Mouse (Mus musculus) mesoderm, embryonic 11.5 days (tissue): ENCODE data around the gene Alpk1.

Experiments
- DNase-seq: peaks from one replicate; pipeline ENCODE4 v3.0.0-alpha.2; 2012; ENCODE audit warnings: low read depth, low spot score

Alpk1 gene

DNA sequence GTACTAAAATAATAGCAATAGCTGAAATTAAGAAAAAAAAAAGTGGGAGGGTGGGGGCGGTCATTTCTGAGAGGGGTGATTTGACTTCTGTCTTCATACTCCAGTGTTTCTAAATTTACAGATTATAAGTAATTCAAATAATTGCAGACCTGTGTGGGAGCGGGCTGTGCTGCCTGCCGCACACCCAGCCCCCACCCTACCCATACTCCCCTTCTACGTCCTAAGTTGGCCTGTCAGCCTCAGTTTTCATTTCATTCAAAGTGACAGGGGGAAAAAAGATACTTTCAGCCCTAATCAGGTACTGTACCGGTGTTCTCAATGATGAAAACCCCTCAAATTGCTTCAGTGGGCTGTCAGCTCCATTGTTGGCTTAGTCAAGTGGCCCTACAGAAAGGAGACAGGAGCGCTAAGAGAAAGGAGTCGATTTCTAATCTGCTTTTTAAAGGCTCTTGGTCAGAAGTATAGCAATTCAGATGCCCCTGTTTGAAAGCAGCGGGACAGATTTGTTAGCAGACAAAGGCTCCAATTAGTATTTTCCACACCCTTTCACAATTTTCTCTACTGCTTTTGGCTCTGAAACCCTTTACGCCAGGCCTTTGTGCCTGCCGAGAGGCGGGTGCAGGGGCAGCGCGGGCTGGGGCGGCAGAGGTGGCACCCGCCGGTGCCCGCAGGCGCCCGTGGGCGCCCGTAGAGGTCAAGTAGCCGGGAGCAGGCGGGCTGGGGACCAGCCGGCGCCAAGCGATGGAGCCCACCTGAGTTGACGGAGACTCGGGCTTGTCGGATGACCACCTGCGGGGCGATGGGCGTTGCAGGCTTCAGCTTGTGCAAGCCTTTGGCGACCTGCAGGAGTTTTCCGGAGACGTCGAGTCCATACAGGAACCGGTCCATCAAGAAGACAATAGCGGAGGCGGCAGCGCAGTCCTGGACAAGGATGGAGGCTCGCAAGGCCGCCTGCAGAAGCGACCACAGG, 85.2 kb downstream of the Alpk1 start:
- no peak for DNase-seq

DNA sequence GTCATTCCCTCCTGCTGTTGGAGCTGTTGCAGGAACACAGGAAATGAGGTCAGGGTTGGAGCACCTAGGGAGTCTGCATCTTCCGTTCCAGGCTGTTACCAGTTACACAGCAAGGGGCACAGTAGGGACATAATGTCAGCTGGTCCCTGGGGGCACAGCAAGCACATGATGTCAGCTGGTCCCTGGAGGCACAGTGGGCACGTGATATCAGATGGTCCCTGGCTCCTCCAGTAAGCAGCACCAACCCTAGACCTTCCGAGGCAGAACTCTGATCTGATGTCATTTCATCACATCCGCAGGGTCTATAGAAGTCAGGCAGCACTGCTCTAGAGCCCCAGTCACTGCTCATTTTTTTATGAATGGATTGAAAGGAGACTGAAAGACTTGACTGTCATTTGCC, 89.1 kb downstream of the Alpk1 start:
- no peak for DNase-seq

DNA sequence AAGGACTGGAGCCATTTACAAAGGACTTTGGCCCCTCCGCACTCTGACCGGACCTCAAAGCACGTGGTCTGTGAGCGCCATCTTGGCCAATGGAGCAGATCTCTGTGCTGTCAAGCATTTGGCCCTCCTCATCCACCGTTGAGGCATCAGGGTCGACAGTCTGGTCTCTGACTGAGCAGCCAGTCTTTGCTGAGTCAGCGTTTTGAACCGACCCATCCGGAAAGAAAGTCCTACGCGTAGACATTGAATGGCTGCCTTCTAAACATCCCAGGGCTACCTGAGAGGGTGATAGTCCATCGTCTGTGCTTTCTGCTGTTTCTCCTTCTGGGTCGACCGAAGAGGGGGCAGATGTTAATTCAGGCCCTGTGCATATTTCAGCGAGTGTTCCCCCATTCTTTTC, 100.6 kb downstream of the Alpk1 start:
- DNase-seq: no peak

DNA sequence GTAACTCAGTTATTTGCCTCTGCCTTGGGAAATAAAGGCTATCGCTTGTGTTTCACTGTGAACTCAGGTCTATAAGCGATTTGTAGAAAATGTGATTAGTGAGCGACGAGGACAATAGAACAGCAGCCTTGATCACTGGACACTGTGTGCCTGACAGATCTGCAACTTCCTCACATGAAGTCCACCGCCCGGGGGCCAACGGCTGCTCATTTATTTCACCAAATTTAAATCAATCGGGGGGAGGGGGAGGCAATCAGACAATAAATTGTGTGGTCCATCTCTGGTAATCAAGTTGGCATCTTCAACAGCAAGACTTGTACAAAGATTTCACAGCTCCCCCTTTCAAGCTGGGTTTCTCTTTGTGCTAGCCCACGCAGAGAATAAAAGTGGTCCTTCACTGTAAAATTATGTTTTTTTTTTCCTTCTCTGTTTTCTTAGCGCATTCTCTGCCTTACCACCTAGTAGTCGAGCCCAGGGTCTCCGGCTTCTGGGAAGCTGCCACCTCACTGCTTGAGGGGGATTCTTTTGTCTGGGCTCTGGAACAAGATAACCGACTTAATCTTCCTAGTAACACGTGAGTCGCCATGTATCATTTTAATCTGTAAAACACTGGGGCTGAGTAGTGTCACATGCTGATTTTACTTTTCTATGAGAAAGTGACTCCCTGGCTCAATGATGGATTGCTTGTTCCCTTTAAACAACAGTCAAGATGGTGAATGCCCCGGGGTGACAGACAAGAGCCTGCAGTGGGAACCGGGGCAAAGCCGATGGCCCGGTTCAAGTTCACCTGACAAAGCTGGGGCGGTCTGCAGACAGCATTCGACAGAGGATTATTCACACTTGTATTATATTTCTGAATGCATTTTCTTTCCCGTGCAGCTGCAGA, 118.4 kb downstream of the Alpk1 start:
- DNase-seq: peak; percentile 48

DNA sequence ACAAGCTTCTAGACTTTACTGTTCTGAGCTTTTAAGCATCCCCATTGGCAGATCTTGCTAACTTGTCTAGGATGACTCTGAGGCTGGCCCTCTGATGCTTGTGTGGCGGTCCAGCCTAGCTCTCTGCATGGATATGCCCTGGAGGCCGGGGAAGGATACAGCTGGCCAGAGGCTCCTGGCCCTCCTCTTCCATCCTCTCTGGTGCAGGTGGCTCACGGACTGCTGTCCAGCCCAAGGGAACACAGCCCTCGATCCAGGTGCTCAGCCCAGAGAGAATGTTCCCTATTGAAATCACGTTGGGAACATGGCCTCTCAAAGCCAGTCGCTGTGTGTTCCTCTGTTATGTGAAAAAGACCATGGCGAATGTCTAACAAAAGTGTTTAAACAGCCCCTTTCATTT, 119.6 kb downstream of the Alpk1 start:
- DNase-seq: peak; percentile 34

DNA sequence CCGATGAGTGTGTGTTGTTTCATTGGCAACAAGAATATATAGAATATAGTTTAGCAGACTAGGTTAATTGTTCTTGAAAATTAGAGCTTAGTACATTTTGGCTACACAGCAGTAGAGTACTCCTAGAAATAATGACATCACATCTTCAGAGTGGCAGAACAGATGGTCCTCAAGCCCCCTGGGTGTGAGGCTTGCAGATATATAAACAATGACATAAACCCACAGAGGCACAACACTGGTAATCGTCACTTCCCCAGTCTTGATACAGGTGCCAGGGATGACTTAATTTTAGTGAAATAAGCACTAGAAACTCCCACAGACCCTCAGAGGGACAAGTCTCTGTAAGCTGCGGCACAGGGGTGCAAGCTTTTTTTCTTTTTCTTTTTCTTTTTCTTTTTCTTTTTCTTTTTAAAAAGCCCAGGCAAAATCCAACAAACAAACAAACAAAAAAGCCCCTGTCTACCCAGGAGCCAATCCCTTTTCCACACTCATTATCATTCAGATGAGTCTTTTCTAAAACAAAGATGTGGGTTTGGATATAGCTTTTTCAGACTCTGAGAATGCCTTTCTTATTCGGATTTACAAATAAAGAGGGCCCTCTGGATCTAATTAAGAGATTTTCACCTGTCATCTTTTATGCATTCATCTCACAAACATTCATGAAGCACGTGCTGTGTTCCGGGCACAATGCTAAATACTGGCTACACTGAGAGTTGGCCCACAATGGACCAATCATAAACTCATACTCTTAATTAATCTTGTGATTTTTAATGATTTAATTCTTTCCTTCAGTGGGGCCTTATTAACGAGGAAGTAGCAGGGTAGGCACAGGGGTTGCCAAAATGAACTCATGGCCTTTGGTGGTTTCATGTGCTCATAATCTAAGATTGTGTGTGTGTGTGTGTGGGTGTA, 128.3 kb downstream of the Alpk1 start:
- no peak for DNase-seq

DNA sequence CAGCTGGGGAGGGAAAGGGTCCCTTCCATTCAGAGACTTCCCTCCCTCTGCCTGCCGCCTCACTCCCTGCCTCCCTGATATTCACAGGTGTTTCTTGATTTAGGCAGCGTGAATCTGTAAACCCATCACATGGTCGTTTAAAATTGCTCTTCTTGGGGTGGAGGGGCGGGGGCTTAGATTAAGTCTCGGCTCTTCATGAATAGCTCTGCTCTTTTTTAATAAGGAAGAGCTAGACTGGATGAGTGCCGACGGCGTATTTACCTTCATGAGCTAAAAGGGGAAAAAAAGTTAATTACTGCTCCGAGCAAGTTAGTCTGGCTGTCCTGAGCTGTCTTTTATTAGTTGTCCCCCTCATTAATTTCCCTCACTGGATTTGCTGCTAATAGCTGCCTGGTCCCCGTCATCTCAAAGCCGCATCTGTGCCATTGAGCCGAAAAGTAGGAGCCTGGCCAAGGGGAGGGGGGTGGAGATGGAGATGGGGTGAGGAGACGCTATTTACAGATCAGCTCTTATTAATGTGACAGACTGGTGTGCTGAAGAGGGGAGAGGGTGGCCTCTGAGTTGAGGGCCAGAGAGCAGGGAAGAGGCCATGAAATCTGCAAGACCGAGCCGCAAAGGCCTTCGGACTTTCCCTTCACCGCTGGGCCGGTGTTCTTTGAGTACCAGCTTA, 134.0 kb downstream of the Alpk1 start:
- no peak for DNase-seq

DNA sequence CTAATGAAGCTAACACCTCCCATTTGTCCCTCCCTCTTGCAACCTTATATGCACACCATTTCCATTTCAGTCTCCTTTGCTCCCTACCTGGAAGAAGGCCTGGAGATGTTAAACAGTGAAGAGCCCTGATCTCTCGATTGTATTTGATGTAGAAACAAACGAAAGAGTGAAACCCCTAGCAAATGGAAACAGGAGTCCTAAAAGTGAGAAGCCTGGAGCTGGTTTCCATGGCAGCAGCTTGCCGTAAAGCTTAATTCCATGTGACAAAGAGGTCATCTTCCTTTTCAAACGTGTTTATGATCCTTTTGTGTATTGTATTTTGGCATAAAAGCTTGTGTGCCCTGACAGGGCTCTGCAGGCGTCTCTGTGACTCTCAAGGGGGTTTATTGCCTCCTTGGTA, 138.1 kb downstream of the Alpk1 start:
- DNase-seq: peak; percentile 45

DNA sequence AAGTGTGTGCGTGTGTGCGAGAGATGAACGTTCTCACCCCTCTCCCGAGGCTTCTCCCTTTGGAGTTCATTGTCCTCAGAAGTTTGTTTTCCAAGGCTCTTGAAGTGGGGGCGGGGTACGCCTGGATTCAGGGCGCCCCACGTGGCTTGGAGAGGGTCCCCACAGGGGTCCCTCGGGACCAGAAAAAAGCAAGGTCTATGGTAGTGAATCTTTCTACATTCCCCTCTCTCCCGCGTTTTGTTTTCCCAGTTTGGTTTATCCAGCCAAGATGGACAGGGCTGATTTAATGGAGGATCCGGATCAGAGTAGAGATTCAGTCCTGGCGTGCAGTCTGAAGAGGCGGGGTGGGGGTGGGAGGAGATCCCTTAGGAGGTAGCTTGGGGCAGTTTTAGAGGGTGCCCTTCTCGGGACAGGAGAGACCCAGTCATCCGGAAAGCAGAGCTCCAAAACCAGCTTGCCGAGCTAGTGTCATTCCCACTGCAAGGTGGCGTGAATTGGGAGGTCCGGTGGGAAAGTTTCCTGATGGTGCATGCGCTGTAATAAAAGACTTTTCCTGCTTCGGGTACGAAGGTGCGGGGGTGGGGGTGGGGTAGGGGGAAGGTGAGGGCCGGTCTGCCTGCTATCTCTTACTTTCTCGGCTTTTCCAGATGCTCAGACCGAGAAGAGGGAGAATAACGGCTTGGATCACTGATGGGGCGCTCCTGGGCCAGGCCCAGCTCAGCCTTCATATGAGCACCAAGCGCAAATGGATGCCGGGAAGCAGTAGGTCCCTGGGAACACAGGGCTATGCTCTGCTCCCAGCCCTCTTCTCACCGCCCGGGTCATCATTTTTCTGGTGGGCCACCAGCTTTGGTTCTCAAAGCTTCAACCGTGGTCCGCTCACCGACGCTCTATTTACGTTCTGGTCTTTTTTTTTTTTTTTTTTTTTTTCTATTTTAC, 139.3 kb downstream of the Alpk1 start:
- DNase-seq: peak; percentile 36

DNA sequence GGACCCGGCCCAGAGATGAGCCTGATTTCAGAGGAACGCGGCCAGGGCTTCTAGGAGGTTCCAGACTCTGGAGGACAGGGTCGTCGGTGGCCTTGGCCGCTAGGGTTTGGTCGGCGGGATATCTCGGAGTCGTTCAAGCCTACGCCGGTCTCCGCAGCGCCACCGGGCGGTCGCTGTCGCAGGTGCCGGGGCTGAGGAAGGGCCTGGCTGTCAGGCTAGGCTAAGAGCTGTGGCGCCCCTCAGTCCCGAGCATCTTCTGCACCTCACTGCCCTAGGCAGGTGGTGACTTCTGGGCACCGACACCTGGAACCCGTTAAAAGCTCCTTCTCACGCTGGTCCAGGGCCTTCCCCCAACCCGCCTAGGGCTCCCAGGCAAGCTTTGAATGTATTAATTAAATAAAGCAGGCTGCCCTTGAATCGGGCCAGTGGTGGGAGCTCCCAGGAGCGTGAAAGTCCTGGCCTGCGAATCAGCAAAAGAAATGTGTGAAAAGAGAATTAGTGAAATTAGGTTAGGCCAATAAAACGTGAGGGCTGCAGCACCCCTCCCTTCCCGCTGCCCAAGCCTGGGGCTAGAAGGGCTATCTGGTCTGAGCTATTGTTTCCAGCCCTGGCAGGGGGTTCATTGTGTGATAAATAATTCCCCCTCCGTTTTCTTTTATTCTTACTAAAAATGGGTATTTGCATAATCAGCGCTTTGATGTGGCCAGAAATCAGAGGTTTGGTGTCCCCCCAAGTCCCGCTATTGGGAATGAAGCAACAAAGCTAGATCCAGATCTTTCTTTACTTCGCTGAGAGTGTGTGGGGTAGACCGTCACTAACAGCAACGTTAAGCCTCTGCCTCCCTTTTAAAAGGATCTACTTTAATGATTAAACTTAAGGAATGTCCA, 140.2 kb downstream of the Alpk1 start:
- peak; percentile 86 for DNase-seq

DNA sequence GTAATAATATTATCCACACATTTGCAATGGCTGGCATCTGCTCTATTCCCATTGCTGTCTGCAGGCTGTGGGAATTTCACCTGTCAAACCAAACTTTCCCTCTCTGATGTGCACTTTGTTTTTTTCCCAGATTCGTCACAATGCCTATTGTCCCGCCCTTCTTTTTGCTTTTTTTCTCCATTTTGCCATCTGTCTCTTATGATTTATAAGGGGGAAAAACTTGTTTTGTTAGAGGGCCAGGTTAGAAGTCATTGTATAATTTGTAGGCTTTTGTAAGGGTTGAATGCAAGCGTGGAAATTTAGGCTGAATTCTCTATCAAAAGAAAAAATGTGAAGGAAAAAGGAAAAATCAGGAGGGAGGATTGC, 145.4 kb downstream of the Alpk1 start:
- peak; percentile 20 for DNase-seq

DNA sequence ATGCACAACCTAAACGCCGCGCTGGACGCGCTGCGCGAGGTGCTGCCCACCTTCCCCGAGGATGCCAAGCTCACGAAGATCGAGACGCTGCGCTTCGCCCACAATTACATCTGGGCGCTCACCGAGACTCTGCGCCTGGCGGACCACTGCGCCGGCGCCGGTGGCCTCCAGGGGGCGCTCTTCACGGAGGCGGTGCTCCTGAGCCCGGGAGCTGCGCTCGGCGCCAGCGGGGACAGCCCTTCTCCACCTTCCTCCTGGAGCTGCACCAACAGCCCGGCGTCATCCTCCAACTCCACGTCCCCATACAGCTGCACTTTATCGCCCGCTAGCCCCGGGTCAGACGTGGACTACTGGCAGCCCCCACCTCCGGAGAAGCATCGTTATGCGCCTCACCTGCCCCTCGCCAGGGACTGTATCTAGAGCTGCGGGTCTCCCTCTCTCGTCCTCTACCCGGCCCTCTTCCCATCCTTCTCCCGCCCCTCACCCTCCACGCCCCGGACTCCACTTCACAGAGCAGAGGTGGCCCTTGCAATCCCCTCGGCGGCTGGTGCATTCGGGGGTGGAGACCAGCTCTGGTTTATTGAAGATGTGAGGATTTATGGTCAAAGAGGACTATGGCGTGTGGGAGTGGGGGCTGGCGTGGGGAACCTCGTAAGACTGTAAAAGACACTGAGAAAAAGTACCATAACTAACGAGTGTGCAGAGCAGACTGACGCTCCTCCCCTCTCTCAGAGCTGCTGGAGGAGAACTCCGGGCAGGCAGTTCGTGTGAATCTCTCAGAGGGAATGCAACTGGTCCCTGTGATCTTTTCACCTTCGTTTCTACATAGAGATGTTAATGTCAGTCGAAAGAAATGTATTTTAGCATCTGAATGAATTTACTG, 146.0 kb downstream of the Alpk1 start:
- DNase-seq: peak; percentile 88

DNA sequence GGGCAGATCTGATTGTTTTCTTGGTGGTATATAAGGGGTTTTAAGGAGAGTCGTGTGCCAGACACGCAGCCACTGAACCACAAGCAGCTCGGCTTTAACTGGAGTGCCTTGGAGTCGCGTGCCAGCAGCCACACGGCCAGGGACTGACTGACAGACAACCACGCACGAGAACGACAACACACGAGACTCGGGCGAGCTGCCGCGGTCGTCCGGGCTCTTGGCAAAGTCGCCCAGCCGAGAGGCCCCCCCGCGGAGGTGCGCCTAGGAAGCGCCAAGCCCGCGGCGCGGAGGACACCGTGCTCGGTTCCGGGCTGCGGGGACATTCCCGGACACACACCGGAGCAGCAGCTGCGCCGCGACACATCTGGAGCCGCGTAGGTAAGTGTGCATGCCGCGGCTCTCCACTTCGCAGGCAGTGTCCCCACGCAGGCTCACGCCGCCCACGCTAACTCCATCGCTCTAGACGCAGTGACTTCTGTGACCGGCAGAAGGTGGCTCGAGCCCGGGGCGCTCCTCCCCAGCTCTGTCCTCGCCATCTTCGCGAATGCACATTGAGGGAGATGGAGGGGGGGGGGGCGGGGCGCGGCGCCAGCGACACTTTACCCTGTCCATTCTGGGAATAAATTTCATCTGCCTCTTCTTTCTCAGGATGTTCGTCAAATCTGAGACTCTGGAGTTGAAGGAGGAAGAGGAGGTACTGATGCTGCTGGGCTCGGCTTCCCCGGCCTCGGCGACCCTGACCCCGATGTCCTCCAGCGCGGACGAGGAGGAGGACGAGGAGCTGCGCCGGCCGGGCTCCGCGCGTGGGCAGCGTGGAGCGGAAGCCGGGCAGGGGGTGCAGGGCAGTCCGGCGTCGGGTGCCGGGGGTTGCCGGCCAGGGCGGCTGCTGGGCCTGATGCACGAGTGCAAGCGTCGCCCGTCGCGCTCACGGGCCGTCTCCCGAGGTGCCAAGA, 147.0 kb downstream of the Alpk1 start, which contains the start of gene Neurog2:
TSS of gene Neurog2 (plus strand) at position 56 of the 953 bp plus-strand sequence.
- DNase-seq: no peak

DNA sequence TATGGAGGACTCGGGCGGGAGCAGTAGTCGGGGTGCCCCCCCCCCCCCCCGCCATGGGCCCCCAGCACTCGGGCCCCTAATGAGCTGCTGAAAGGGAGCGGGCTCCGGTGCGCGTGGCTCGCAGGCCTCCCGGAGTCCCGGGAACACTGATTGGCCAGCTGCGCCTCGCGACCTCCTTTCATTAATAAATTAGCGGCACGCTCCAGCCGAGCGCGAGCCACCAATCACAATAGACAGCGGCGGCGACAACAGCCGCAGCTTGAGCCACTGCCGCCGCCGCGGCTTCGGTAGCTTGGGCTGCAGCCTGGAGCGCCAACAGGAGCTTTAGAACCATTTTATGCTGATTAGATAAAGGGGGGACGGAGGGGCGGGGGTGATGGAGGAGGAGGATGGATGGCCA, 147.8 kb downstream of the Alpk1 start:
- peak; percentile 84 for DNase-seq

DNA sequence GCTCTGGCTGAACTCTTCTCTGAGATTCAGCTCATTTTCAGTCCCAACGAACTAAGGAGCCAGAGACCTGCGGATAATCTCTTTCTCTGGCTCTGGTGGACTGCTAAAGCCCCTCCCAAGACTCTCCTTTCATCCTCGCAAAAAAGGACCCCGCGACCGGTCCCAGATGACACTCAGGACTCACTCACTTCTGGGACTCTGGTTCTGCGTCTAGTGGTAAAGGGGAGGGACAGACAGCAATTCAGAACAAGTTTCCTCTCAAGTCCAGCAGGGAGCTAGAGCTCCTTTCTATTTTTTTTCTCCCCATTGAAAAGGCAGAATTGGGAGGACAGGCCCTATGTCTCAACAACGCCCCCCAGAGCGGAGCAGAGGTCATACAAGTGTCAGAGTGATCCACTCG, 148.7 kb downstream of the Alpk1 start:
- peak; percentile 28 for DNase-seq

DNA sequence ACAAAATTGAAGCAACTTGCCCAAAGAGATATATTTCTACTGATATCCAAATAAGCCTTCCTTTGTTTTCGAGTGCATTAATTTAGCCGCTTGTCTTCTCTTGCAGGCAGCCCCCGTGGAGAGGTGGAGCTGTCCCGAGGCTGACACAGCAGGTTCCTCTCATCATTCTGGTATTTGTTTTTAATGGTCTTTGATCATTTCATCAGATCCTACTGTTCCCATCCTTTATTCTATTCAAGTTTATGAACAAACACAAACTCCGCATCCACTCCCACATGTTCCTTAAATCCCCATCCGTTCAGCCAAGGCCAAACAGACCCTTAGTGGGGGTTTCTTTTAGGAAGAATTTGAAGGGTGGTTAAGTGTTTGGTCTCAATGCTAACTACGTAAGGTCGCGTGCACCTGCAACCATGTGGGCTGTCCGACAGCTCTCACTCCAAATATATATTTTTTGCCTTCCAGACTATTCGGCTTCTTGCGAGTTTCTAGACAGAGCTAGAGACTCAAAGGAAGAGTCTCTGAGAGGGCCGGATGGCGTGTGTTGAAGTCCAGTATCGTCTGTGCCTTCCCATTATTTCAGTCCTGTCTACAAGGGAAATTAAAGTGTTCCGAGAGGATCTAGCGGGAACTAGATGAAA, 149.5 kb downstream of the Alpk1 start:
- DNase-seq: no peak
